Mouse (Mus musculus): ENCODE measurements around the gene Apol9b. TPM values are rescaled to one million over a fixed set of nuclear protein-coding genes. Genes with fewer than 3 reads are reported as not detected.

The Apol9b gene
- total RNA-seq, 2 experiments from 2014 or later = not detected

DNA sequence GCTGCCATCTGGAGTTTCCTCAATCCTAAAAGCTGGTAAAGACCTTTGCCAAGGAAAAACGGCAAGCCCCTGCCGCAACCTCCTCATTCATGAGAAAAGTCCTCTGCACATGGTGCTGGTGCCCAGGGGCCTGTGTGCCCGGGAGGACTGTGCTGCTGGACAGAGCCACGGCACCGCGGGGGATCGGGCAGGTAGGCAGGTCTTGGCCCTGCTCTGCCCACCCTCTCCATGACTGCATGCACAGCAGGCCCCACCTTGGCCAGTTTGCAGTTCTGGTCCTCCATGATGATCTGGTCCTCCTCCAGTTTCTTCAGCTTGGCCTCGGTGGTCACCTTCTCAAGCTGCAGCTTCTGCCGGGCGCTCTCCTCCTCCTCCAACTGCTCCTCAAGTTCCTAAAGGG is 45.5 kb downstream of the Apol9b start:
- DNase-seq (ENCODE audit: low spot score in 2 of 2) = no peak

DNA sequence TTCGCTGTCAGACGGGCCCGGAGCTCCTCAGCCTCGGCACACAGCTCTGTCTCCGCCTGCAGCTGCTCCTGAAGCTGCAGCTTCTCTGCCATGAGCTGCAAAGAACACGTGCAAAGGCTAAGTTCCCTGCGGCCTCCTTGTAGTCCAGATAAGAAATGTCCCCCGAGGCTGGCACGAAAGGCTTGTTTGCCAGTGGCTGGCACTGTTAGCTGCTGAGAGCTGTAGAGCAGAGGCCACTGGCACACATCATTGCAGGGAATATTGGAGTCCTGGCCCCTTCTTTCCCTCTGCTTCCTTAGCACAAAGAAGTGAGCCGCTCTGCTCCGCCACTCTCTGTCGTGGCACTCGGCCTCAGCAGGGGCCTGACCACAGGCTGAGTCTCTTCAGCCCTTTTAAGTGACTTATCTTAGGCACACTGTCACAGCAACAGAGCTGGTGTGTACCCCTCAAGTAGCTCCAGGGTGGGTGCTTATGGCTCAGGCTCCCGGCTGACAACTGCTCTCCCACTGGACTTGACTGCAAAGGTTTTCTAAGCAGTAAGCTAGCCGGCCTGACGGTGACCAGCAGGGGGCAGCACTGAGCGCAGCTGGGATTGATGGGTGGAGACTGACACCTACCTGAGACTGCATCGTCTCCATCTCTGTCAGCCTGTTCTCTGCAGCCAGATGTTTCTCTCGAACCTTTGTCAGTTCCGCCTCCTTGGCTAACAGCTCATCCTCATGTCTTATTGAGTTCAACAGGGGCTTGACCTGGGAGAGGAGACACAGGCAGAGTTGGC is 46.5 kb downstream of the Apol9b start:
- peak; percentile 68 for DNase-seq (ENCODE audit: low spot score in 2 of 2)

DNA sequence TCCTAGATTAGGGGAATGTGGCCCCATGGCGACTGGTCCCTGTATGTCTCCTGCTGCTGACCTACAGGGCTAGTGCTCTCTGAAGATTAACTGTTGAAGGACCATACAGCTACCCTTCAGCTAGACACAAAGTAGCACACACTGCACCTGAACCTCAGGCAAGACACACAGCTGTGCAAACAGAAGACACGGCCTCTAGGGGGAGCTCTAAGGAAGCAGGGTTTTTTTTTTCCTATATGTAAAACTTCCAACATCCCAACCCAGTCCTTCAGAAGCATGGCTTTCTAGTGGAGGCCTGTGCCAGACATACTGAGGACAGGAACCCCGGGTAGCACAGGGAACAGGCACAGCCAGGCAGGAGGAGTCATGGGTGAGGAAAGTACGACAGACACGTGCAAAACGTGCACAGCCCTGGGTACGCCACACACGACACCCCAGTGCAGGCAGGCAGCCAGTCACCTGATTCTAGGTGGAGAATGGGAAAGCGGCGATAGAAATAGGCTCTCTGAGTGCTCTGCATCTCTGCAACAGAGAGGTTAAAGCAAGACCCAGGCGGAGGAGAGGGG is 53.7 kb downstream of the Apol9b start:
- DNase-seq (ENCODE audit: low spot score in 2 of 2) = no peak

DNA sequence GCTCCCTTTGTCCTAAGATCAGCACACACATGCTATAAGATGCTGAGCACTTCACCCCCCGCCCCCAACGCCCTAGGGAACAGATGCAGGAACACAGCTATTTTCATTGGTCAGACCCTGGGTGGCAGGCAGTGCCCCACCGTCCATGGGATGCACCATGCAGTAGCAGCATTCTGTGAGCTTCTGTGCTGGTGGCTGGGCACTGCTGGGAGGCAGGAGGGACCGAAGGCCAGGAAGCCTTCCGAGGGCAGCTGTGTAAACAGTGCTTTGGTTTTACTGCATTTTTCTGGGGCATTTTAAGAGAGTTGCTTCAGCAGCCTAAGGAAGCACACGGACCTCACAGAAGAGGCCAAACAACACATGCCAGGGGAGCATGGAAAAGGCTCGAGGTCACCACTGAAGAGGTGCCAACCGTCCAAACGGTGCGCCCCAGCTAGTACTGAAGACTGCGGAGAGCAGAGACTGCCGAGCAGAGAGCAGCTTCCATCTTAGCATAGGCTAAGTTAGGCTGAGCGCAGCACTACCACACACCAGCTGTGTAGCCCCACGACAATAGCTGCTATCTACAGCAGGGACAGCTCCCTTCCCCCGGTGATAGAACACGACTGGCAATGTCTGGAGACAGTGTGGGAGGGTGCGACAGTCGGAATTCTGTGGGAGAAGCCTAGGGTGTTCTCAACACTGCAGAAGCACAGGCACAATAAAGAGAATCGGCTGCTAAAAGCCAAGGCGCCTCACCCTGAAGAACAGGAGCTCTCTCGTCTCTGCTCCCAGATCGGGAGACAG is 55.4 kb downstream of the Apol9b start:
- peak; percentile 38 to 63 for DNase-seq (ENCODE audit: low spot score in 2 of 2)

DNA sequence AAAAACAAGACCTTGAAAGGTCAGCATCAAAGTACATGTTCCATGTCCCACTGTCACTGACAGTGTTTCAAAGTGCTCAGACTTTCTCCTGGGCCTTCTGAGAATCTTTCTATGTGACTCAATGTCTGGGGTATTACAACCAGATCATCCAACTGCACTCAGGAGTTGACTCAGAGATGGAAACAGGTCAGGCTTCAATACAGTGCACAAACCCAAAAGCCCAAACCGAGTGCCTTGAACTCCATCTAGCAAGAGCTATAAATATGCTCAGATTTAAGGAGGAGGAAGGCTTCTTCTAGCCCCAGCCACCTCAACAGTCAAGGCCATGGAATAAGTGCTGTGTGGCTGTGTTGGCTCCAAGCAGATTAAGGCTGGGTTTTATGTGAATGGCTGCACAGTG is 57.0 kb downstream of the Apol9b start:
- no peak for DNase-seq (ENCODE audit: low spot score in 2 of 2)

Other genes with a start within 250 kb of the Apol9b start
- gene Apol11a, start 220.8 kb upstream of the Apol9b start, total RNA-seq (2021) = not detected
- not detected for gene Apol7c, start 195.7 kb upstream of the Apol9b start, total RNA-seq (2021)
- not detected for gene 1700025B11Rik, start 167.1 kb upstream of the Apol9b start, total RNA-seq (2021)
- gene Apol10b, start 132.9 kb upstream of the Apol9b start, total RNA-seq (2021) = not detected
- not detected for gene Gm36245, start 129.8 kb upstream of the Apol9b start, total RNA-seq (2021)
- gene Apol11b, start 85.8 kb upstream of the Apol9b start, total RNA-seq (2021) = not detected
- not detected for gene Apol7e, start 30.2 kb upstream of the Apol9b start, total RNA-seq (2021)
- 1 to 10 TPM in 1 of 2 experiments, under 1 TPM in 1; 0.97 to 1.6 TPM for gene Apol8, start 28.0 kb downstream of the Apol9b start, total RNA-seq (2021)
- 10 to 100 TPM; 80.9 to 86.7 TPM for gene Myh9, start 113.1 kb downstream of the Apol9b start, total RNA-seq (2021)
- 100 to 1,000 TPM; 106 to 116 TPM for gene Txn2, start 200.0 kb downstream of the Apol9b start, total RNA-seq (2021)
- gene Foxred2, start 227.7 kb downstream of the Apol9b start, total RNA-seq (2021) = 10 to 100 TPM; 10.5 to 11.6 TPM
- gene Eif3d, start 241.8 kb downstream of the Apol9b start, total RNA-seq (2021) = 100 to 1,000 TPM in 1 of 2 experiments, 10 to 100 TPM in 1; 99.5 to 100 TPM

Data from layer of hippocampus, postnatal 14 days (tissue).